Mouse (Mus musculus): ENCODE measurements around the gene Apmap. TPM values are rescaled to one million over a fixed set of nuclear protein-coding genes. Genes with fewer than 3 reads are reported as not detected.
"Not testable (repeated sequence)": the region's sequence is repeated elsewhere in the genome, so short reads cannot be mapped to it uniquely, and the experiment has no call there.

The Apmap gene
- polyA plus RNA-seq, 1 experiment from 2014 or later: 39.9 TPM

- Histone ChIP-seq H3K4me3 (replicated peaks) (no peak overlapping the region), H3K9me3 (no peaks in the 10 kb centered on the region), H3K9ac (replicated peaks) (no peak overlapping the region), H3K27ac (no peak overlapping the region), H3K36me3 (no peaks in the 10 kb centered on the region), H3K4me2 (replicated peaks) (no peak overlapping the region), H3K4me1 (replicated peaks) (no peaks in the 10 kb centered on the region), H3K27me3 (no peaks in the 10 kb centered on the region)
- WGBS: 92% methylated on average over 2 of the region's 2 CpGs
- no peak for ATAC-seq
Measured at GRCm38 (mm10) chr2:150567051-150567450, 41.3 kb downstream of the Apmap start.

DNA sequence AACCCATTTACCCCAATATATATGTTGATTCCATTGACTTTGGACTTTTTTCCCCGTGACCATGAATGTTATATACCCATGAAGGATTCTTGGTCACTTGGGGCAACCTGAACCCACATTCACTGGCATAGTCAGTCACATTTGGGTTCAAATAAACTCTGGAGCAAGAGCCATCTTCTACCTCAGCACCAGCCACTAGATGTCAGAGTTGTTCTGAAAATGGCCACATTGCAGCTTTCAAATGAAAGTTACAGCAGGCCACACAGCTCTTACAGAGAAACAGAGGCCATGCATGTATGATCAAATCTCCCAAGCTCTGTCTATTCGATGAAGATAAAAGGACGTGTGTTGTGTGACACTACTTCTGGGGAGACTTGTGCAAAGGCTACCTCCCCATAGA is 49.8 kb downstream of the Apmap start:
- ATAC-seq: 0 out of 2 replicates have a peak, but pooled peaks have one; percentile 20
- no peaks in the 10 kb centered on the region for H3K36me3 ChIP-seq
- H3K9ac ChIP-seq (replicated peaks): no peak overlapping the region
- no peak overlapping the region for H3K4me2 ChIP-seq (replicated peaks)
- H3K4me1 ChIP-seq (replicated peaks): no peaks in the 10 kb centered on the region
- H3K9me3 ChIP-seq: no peaks in the 10 kb centered on the region
- H3K27ac ChIP-seq: no peak overlapping the region
- H3K27me3 ChIP-seq: no peaks in the 10 kb centered on the region
- 56% methylated on average over 3 of the region's 3 CpGs for WGBS
- H3K4me3 ChIP-seq (replicated peaks): no peak overlapping the region

DNA sequence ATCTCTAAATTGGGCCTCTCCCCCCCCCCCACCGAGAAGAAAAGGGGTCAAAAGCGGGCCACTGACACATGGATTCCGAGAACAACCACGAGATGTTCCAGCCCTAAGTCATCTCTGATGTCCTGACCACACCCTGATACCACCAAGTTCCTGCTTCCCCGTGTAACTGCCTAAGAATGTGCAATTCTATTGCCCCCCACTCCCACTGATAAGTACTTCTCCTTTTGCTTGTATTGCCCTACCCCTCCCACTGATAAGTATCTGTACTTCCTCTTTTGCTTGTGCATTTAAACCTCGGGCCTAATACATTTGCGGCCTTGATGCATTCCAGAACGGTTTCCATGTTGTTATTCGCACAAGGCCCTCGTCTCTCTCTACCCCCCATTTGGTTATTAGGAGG is 58.8 kb downstream of the Apmap start:
- ATAC-seq; H3K9ac ChIP-seq (replicated peaks); H3K4me2 ChIP-seq (replicated peaks); H3K9me3 ChIP-seq; H3K4me1 ChIP-seq (replicated peaks); H3K4me3 ChIP-seq (replicated peaks); H3K27me3 ChIP-seq; H3K36me3 ChIP-seq; H3K27ac ChIP-seq: not testable (repeated sequence)
- 85% methylated on average over 10 of the region's 10 CpGs for WGBS

Other genes with a start within 250 kb of the Apmap start
- gene 3300002I08Rik, start 245.8 kb downstream of the Apmap start, polyA plus RNA-seq (2015; fragmentation: Nextera tagmentation; extraction: Ambion mirVana): 13.4 and 15.5 TPM in 2 replicates
- gene Zfp442, start 157.1 kb downstream of the Apmap start, polyA plus RNA-seq (2015; fragmentation: Nextera tagmentation; extraction: Ambion mirVana): 8.6 and 9.2 TPM in 2 replicates
- gene Zfp345, start 123.5 kb downstream of the Apmap start, polyA plus RNA-seq (2015; fragmentation: Nextera tagmentation; extraction: Ambion mirVana): not detected in 2 replicates
- 0.16 TPM in 1 of 2 replicates, not detected in the other for gene Cst7, start 38.2 kb downstream of the Apmap start, polyA plus RNA-seq (2015; fragmentation: Nextera tagmentation; extraction: Ambion mirVana)
- gene Acss1, start 59.9 kb upstream of the Apmap start, polyA plus RNA-seq (2015; fragmentation: Nextera tagmentation; extraction: Ambion mirVana): 20.1 and 22.7 TPM in 2 replicates
- gene Vsx1, start 80.8 kb upstream of the Apmap start, polyA plus RNA-seq (2015; fragmentation: Nextera tagmentation; extraction: Ambion mirVana): 0.05 and 0.23 TPM in 2 replicates
- 43.0 and 47.6 TPM in 2 replicates for gene Entpd6, start 140.5 kb upstream of the Apmap start, polyA plus RNA-seq (2015; fragmentation: Nextera tagmentation; extraction: Ambion mirVana)
- gene Pygb, start 178.2 kb upstream of the Apmap start, polyA plus RNA-seq (2015; fragmentation: Nextera tagmentation; extraction: Ambion mirVana): 66.0 and 72.5 TPM in 2 replicates

All from midbrain, embryonic 13.5 days (tissue).